Mouse (Mus musculus) CH12.LX (cell line): ENCODE measurements around the gene Gm45208. TPM values are rescaled to one million over a fixed set of nuclear protein-coding genes. Genes with fewer than 3 reads are reported as not detected.

ENCODE experiments used
- DNase-seq: peaks from one replicate; pipeline ENCODE4 v3.0.0-alpha.2; 2013; ENCODE audit errors: extremely low read depth
- H3K27ac ChIP-seq: 2 replicates; pipeline ENCODE4 v1.5.1; 2012; ENCODE audit warnings: low read depth, mild to moderate bottlenecking, control low read depth, moderate library complexity; ENCODE audit not compliant: insufficient read depth
- H3K27me3 ChIP-seq: replicated peaks from 2 replicates; pipeline ENCODE3; 2012; ENCODE audit warnings: inconsistent platforms
- H3K36me3 ChIP-seq, 2 experiments: replicated peaks in 1 of 2; 2 replicates each; pipeline versions ENCODE3 to v1.6.1; 2012; ENCODE audit warnings: inconsistent platforms in 1 of 2, low read length in 1 of 2, mild to moderate bottlenecking in 1 of 2, mixed read lengths in 1 of 2, moderate library complexity in 1 of 2; ENCODE audit not compliant: control insufficient read depth in 1 of 2, insufficient read depth in 1 of 2
- H3K4me1 ChIP-seq, 2 experiments: 2 replicates each; pipeline ENCODE4 v1.6.1; 2012; ENCODE audit warnings: inconsistent platforms in 1 of 2, moderate library complexity in 1 of 2; ENCODE audit not compliant: insufficient read depth in 2 of 2, control insufficient read depth in 1 of 2
- H3K4me2 ChIP-seq: 2 replicates; pipeline ENCODE4 v1.6.1; 2012; ENCODE audit warnings: low read depth, mild to moderate bottlenecking, control low read depth; ENCODE audit not compliant: poor library complexity, insufficient read depth, severe bottlenecking
- H3K4me3 ChIP-seq, 3 experiments: fragments of 150-350 bp in 1 of 3; sonication (generic) in 1 of 3; replicated peaks in 1 of 3; 2 replicates each; pipeline versions ENCODE3 to v1.5.1; 2011 to 2012; ENCODE audit warnings: low read depth in 2 of 3, low read length in 2 of 3, mild to moderate bottlenecking in 2 of 3, moderate library complexity in 2 of 3, control low read depth in 1 of 3, improper control_type of control experiment in 1 of 3, inconsistent platforms in 1 of 3, mixed read lengths in 1 of 3; ENCODE audit not compliant: poor library complexity in 1 of 3
- H3K79me2 ChIP-seq: replicated peaks from 2 replicates; pipeline ENCODE4 v1.6.1; 2012; ENCODE audit warnings: mild to moderate bottlenecking, moderate library complexity; ENCODE audit not compliant: control insufficient read depth, poor library complexity, insufficient read depth, severe bottlenecking; ENCODE audit errors: extremely low read depth
- H3K9ac ChIP-seq: 2 replicates; pipeline ENCODE4 v1.6.1; 2012; ENCODE audit warnings: low read depth, mild to moderate bottlenecking, control low read depth, moderate library complexity; ENCODE audit not compliant: insufficient read depth
- H3K9me3 ChIP-seq: replicated peaks from 2 replicates; pipeline ENCODE3; 2012; ENCODE audit warnings: low read length, inconsistent platforms, mixed read lengths
- CHD1 ChIP-seq: IDR thresholded peaks from 2 replicates; pipeline ENCODE4 v1.6.1; 2012; ENCODE audit warnings: low read depth, low read length, improper control_type of control experiment, inconsistent platforms
- CHD2 ChIP-seq: IDR thresholded peaks from 2 replicates; pipeline ENCODE4 v1.6.1; 2011; ENCODE audit warnings: low read length, improper control_type of control experiment
- CTCF ChIP-seq, 2 experiments: IDR thresholded peaks in 1 of 2; conservative IDR thresholded peaks in 1 of 2; 2 replicates each; pipeline ENCODE4 v1.5.1; 2011 to 2012; ENCODE audit warnings: low read depth in 2 of 2, low read length in 2 of 2, improper control_type of control experiment in 1 of 2, inconsistent platforms in 1 of 2, mild to moderate bottlenecking in 1 of 2, moderate library complexity in 1 of 2
- E2F4 ChIP-seq: IDR thresholded peaks from 2 replicates; pipeline ENCODE4 v1.6.1; 2011; ENCODE audit warnings: low read depth, low read length, improper control_type of control experiment; ENCODE audit not compliant: insufficient replicate concordance
- EP300 ChIP-seq: IDR thresholded peaks from 2 replicates; pipeline ENCODE4 v1.6.1; 2011; ENCODE audit warnings: low read length, improper control_type of control experiment
- ETS1 ChIP-seq: conservative IDR thresholded peaks from 2 replicates; pipeline ENCODE4 v1.6.1; 2012; ENCODE audit warnings: low read depth, mild to moderate bottlenecking, inconsistent platforms, low read length, improper control_type of control experiment, moderate library complexity
- GABPA ChIP-seq: IDR thresholded peaks from 2 replicates; pipeline ENCODE4 v1.6.1; 2012; ENCODE audit warnings: low read depth, low read length, improper control_type of control experiment, inconsistent platforms; ENCODE audit not compliant: insufficient replicate concordance
- IRF4 ChIP-seq: IDR thresholded peaks from 2 replicates; pipeline ENCODE4 v1.6.1; 2014; ENCODE audit warnings: low read depth, mild to moderate bottlenecking, inconsistent platforms, low read length, improper control_type of control experiment
- JUN ChIP-seq: IDR thresholded peaks from 2 replicates; pipeline ENCODE4 v1.6.1; 2011; ENCODE audit warnings: low read depth, mild to moderate bottlenecking, low read length, improper control_type of control experiment, moderate library complexity; ENCODE audit not compliant: insufficient read depth
- KAT2A ChIP-seq: IDR thresholded peaks from 2 replicates; pipeline ENCODE4 v1.6.1; 2012; ENCODE audit warnings: low read length, improper control_type of control experiment, inconsistent platforms; ENCODE audit not compliant: insufficient replicate concordance
- MAFK ChIP-seq: IDR thresholded peaks from 2 replicates; pipeline ENCODE4 v1.6.1; 2011; ENCODE audit warnings: low read length, improper control_type of control experiment; ENCODE audit not compliant: insufficient replicate concordance
- MAZ ChIP-seq: IDR thresholded peaks from 2 replicates; pipeline ENCODE4 v1.6.1; 2012; ENCODE audit warnings: low read depth, mild to moderate bottlenecking, inconsistent platforms, low read length, improper control_type of control experiment, moderate library complexity
- MYC ChIP-seq: IDR thresholded peaks from 2 replicates; pipeline ENCODE4 v1.6.1; 2011; ENCODE audit warnings: low read depth, mild to moderate bottlenecking, improper control_type of control experiment, low read length
- NELFE ChIP-seq: IDR thresholded peaks from 2 replicates; pipeline ENCODE4 v1.6.1; 2011; ENCODE audit warnings: low read depth, low read length, improper control_type of control experiment
- NRF1 ChIP-seq: IDR thresholded peaks from 2 replicates; pipeline ENCODE4 v1.6.1; 2014; ENCODE audit warnings: low read depth, mild to moderate bottlenecking, inconsistent platforms, low read length, improper control_type of control experiment, moderate library complexity
- RAD21 ChIP-seq: IDR thresholded peaks from 2 replicates; pipeline ENCODE4 v1.6.1; 2011; ENCODE audit warnings: low read depth, mild to moderate bottlenecking, low read length, improper control_type of control experiment, moderate library complexity
- RCOR1 ChIP-seq: conservative IDR thresholded peaks from 2 replicates; pipeline ENCODE4 v1.6.1; 2012; ENCODE audit warnings: low read depth, mild to moderate bottlenecking, inconsistent platforms, low read length, improper control_type of control experiment
- SIN3A ChIP-seq: IDR thresholded peaks from 2 replicates; pipeline ENCODE4 v1.6.1; 2012; ENCODE audit warnings: low read length, improper control_type of control experiment, inconsistent platforms
- TBP ChIP-seq: conservative IDR thresholded peaks from 2 replicates; pipeline ENCODE4 v1.6.1; 2011; ENCODE audit warnings: low read depth, low read length, improper control_type of control experiment
- UBTF ChIP-seq: IDR thresholded peaks from 2 replicates; pipeline ENCODE4 v1.6.1; 2012; ENCODE audit warnings: low read depth, mild to moderate bottlenecking, inconsistent platforms, low read length, improper control_type of control experiment, moderate library complexity
- USF1 ChIP-seq: IDR thresholded peaks from 2 replicates; pipeline ENCODE4 v1.6.1; 2014; ENCODE audit warnings: low read depth, mild to moderate bottlenecking, inconsistent platforms, low read length, improper control_type of control experiment
- dilution Hi-C: fragments of 300-500 bp; cut with MboI; formaldehyde crosslinking; loops from 2 replicates; pipeline ENCODE4 v1.14.3; 2020; ENCODE audit warnings: low sequenced_read_pairs; ENCODE audit not compliant: extremely low pct_unique_long_range_greater_than_20kb, extremely low pct_ligation_motif_present
- in situ Hi-C: fragments of 300-500 bp; cut with MboI; formaldehyde crosslinking; loops from 3 replicates; pipeline ENCODE4 v1.14.3; 2019; ENCODE audit warnings: low sequenced_read_pairs, low pct_ligation_motif_present, low pct_unique_long_range_greater_than_20kb, mixed read lengths
- polyA plus RNA-seq: library from polyadenylated mRNA; unstranded; fragments of >175 nt; gene quantifications from 2 replicates; pipeline ENCODE4 v1.2.1, GENCODE M21; 2012; ENCODE audit warnings: low read depth; ENCODE audit not compliant: insufficient read length
- total RNA-seq, 2 experiments: library from RNA; depleted of rRNA; stranded (reverse); fragments of 300-350 nt in 1 of 2; fragments of >200 nt in 1 of 2; gene quantifications; 2 replicates each; pipeline ENCODE4 v1.2.3; 2012 to 2014

Gm45208 gene
- total and polyA plus RNA-seq, 3 experiments: 0.47 to 13.0 TPM; not detected in 1

DNA sequence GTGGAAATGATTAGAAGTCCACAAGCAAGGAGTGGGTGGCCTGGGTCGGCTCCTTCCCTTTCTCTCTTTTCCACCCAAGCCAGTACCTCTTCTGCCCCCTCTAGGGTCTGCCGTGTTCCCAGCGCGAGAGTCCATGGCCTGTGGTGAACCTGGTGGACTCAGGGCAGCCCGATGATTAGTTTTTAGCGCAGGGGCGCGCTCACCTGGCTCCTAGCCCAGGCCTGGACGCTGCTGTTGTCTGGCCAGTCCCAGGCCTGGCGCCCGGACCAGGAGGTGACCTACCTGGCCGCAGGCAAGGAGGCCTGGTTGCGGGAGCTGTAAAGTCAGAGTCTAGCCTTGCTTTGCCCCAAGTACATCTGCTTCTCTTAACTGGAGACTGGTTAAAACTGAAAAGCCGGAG is 41.2 kb upstream of the Gm45208 start, which contains the start of gene Magix:
Gene Magix, minus strand, starts transcription at position 388 of the 400 bp plus-strand sequence.
- no peak within 1 kb of the TSS for H3K4me3 ChIP-seq
- dilution Hi-C loops: no loop called here
- no peak within 1 kb of the TSS for H3K9ac ChIP-seq
- no peak within 1 kb of the TSS for H3K27ac ChIP-seq
- no peaks in the 10 kb centered on the region for H3K4me1 ChIP-seq
- H3K79me2 ChIP-seq: no peaks in the 10 kb centered on the region
- in situ Hi-C loops: no loop called here
- peaks cover 3% of the 10 kb centered on the region for H3K27me3 ChIP-seq
- H3K4me2 ChIP-seq: 0 out of 2 replicates have a peak within 1 kb of the TSS, but pooled peaks have one; percentile 30
- no peaks in the 10 kb centered on the region for H3K36me3 ChIP-seq
- no peaks in the 10 kb centered on the region for H3K9me3 ChIP-seq
- TF ChIP-seq IRF4: no peak
- no peak for TF ChIP-seq E2F4
- no peak for TF ChIP-seq USF1
- TF ChIP-seq RCOR1: no peak
- no peak for TF ChIP-seq MAFK
- TF ChIP-seq UBTF: no peak
- no peak for TF ChIP-seq GABPA
- TF ChIP-seq RAD21: no peak
- TF ChIP-seq CHD1: no peak
- TF ChIP-seq, all 38 proteins: peak for 0
- DNase-seq: no peak

DNA sequence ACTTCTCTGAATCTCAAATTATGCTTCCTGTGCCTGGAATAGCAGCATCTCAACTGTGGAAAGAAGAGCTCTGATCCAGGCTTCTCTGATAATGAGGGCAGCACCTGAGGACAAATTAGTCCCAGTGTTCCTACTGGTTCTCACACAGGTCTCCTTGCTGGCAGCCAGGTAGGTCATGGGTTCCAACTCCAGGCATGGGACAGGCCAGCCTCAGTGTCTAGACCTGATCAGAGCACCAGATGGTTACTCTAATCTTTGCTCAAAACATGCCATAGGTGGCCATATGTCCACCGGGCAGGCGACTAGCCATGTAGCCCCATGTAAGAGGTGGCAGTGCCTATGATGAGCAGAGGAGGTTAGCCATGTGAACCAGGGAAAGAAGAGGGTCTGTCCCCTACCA is 33.7 kb upstream of the Gm45208 start:
- H3K27ac ChIP-seq: no peak overlapping the region
- H3K79me2 ChIP-seq: no peaks in the 10 kb centered on the region
- H3K4me3 ChIP-seq: no peak overlapping the region
- no peaks in the 10 kb centered on the region for H3K36me3 ChIP-seq
- H3K9ac ChIP-seq: no peak overlapping the region
- H3K9me3 ChIP-seq: no peaks in the 10 kb centered on the region
- DNase-seq: no peak
- dilution Hi-C loops (no loop called here), in situ Hi-C loops (no loop called here)
- H3K27me3 ChIP-seq: peaks cover 3% of the 10 kb centered on the region
- H3K4me2 ChIP-seq: no peak overlapping the region
- no peaks in the 10 kb centered on the region for H3K4me1 ChIP-seq
- no peak for TF ChIP-seq SIN3A
- TF ChIP-seq GABPA: no peak
- no peak for TF ChIP-seq CHD2
- TF ChIP-seq NELFE: no peak
- TF ChIP-seq, all 38 proteins: peak for 0

DNA sequence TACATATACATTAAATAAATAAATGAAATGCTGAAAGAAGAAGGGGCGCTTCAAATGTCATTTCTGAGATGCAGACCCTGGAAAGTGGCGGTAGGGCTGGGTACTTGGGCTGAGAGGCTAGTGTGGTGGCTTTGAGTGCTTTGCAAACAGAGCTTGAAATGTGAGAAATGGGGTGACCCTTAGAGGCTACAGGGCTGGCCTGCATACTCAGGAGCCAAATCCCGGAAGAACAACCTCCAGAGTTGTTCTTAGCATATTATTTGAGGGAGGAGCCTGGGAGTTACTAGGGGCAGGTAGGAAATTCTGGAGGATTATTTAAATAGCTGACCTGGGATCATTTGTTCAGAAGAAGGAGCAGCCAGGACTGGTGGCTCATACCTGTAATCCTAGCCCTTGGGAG is 31.6 kb upstream of the Gm45208 start:
- H3K79me2 ChIP-seq: no peaks in the 10 kb centered on the region
- H3K4me2 ChIP-seq: no peak overlapping the region
- no peak overlapping the region for H3K9ac ChIP-seq
- H3K27me3 ChIP-seq: no peaks in the 10 kb centered on the region
- no peak overlapping the region for H3K4me3 ChIP-seq
- no peaks in the 10 kb centered on the region for H3K4me1 ChIP-seq
- TF ChIP-seq TBP (no peak), MAZ (no peak), MYC (no peak), EP300 (no peak), KAT2A (no peak), CHD2 (no peak), MAFK (no peak), NRF1 (no peak), CTCF (conservative IDR thresholded peaks at IDR 0.05 in 1 of 2, IDR thresholded peaks at IDR 0.05 in 1 of 2; ENCODE audit: low read depth in 2 of 2, low read length in 2 of 2) (no peak), GABPA (no peak), ETS1 (no peak), JUN (no peak), RCOR1 (no peak), IRF4 (no peak)
- dilution Hi-C loops: no loop called here
- in situ Hi-C loops: no loop called here
- no peaks in the 10 kb centered on the region for H3K9me3 ChIP-seq
- H3K36me3 ChIP-seq: no peaks in the 10 kb centered on the region
- no peak overlapping the region for H3K27ac ChIP-seq
- no peak for DNase-seq
